Mouse (Mus musculus): Measurements from ENCODE around the gene Rsbn1. TPM values are rescaled to one million over a fixed set of nuclear protein-coding genes. Genes with fewer than 3 reads are reported as not detected.

Gene Rsbn1
- polyA plus RNA-seq, 1 experiment from 2014 or later, result 22.3 TPM

DNA sequence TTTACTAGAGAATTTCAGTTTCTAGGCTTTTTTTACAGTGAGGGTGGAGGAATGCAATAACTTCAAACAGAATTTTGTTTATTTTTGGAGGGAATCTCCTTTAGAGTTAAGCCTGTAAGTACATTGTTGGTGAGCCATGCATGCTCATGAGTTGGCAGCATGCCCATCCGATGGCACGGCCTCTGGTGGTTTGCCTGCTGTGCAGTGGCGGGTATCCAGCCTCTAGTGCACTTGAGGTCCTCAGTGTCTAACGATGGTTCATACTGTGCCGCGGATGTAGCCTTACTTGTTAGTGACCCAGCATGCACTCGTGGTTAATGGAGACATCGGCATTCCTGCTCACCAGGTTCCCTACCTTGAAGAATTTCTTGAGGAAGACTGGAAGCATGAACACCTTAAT is 93.6 kb downstream of the Rsbn1 start:
- Histone ChIP-seq H3K4me1 (ENCODE audit: control insufficient read depth, insufficient read depth, low read length) (no peaks in the 10 kb centered on the region), H3K4me3 (ENCODE audit: low read depth, low read length) (no peak overlapping the region), H3K27ac (ENCODE audit: low read depth, low read length) (no peak overlapping the region), H3K9ac (ENCODE audit: low read length) (no peak overlapping the region), H3K27me3 (ENCODE audit: control insufficient read depth, insufficient read depth, low read length) (no peaks in the 10 kb centered on the region), H3K9me3 (ENCODE audit: control insufficient read depth, low read length) (no peaks in the 10 kb centered on the region), H3K36me3 (ENCODE audit: control insufficient read depth, insufficient read depth, low read length) (peaks cover 5% of the 10 kb centered on the region; the same call in 1 of the 2 replicates), H3K4me2 (ENCODE audit: low read depth) (no peak overlapping the region)
- DNase-seq (ENCODE audit: low spot score) (no peak), ATAC-seq (ENCODE audit: insufficient read depth, low FRiP score, low TSS enrichment) (no peak)
- 87% methylated on average over 8 of the region's 8 CpGs for WGBS

- no peak for DNase-seq (ENCODE audit: low spot score)
- Histone ChIP-seq H3K27ac (ENCODE audit: low read depth, low read length) (no peak overlapping the region), H3K4me1 (ENCODE audit: control insufficient read depth, insufficient read depth, low read length) (no peaks in the 10 kb centered on the region), H3K4me3 (ENCODE audit: low read depth, low read length) (no peak overlapping the region), H3K9me3 (ENCODE audit: control insufficient read depth, low read length) (no peaks in the 10 kb centered on the region), H3K4me2 (ENCODE audit: low read depth) (no peak overlapping the region), H3K36me3 (ENCODE audit: control insufficient read depth, insufficient read depth, low read length) (peaks cover 5% of the 10 kb centered on the region), H3K27me3 (ENCODE audit: control insufficient read depth, insufficient read depth, low read length) (no peaks in the 10 kb centered on the region), H3K9ac (ENCODE audit: low read length) (no peak overlapping the region)
- WGBS, result 89% methylated on average over 5 of the region's 5 CpGs
- no peak for ATAC-seq (ENCODE audit: insufficient read depth, low FRiP score, low TSS enrichment)
These were observed 96.2 kb downstream of the Rsbn1 start for GRCm38 (mm10) chr3:104009924-104010662.

DNA sequence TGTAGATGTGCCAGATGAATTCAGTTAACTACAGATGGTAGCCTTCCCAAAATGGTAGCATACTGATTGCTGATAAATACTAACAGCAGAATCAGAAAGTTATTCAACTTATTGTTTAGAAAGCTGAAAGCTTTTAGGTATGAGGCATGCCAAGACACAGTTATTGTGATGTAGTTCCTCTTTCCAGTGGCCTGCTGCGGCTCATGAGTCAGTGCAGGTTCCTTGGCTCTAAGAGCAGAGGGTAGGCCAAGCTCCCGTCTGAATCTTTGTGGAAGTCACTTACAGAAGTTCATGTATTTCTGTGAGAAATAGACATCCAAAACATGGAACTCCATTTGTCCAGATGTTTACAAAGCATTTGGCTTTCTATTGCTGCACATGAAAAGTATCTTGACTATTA is 98.1 kb downstream of the Rsbn1 start:
- ATAC-seq (ENCODE audit: insufficient read depth, low FRiP score, low TSS enrichment) (no peak), DNase-seq (ENCODE audit: low spot score) (no peak)
- H3K27me3 ChIP-seq (ENCODE audit: control insufficient read depth, insufficient read depth, low read length), result no peaks in the 10 kb centered on the region
- H3K4me3 ChIP-seq (ENCODE audit: low read depth, low read length), result no peak overlapping the region
- H3K9ac ChIP-seq (ENCODE audit: low read length), result no peak overlapping the region
- H3K9me3 ChIP-seq (ENCODE audit: control insufficient read depth, low read length), result no peaks in the 10 kb centered on the region
- no peak overlapping the region for H3K4me2 ChIP-seq (ENCODE audit: low read depth)
- H3K27ac ChIP-seq (ENCODE audit: low read depth, low read length), result no peak overlapping the region
- no peaks in the 10 kb centered on the region for H3K4me1 ChIP-seq (ENCODE audit: control insufficient read depth, insufficient read depth, low read length)
- WGBS, result 93% methylated on average over 2 of the region's 2 CpGs
- H3K36me3 ChIP-seq (ENCODE audit: control insufficient read depth, insufficient read depth, low read length), result peaks cover 2% of the 10 kb centered on the region

Other genes starting within 250 kb of the Rsbn1 start
- 18.0 and 19.0 TPM in 2 replicates for gene Olfml3, start 176.1 kb upstream of the Rsbn1 start, polyA plus RNA-seq (2014; fragmentation: Nextera tagmentation; extraction: Ambion mirVana)
- gene Gm10964, start 174.8 kb upstream of the Rsbn1 start, polyA plus RNA-seq (2014; fragmentation: Nextera tagmentation; extraction: Ambion mirVana), result not detected in 2 replicates
- gene Hipk1, start 122.6 kb upstream of the Rsbn1 start, polyA plus RNA-seq (2014; fragmentation: Nextera tagmentation; extraction: Ambion mirVana), result 15.4 and 16.0 TPM in 2 replicates
- gene Dclre1b, start 104.7 kb upstream of the Rsbn1 start, polyA plus RNA-seq (2014; fragmentation: Nextera tagmentation; extraction: Ambion mirVana), result 33.5 and 35.9 TPM in 2 replicates
- 27.4 and 27.6 TPM in 2 replicates for gene Ap4b1, start 104.6 kb upstream of the Rsbn1 start, polyA plus RNA-seq (2014; fragmentation: Nextera tagmentation; extraction: Ambion mirVana)
- 0.14 and 0.19 TPM in 2 replicates for gene Gm43064, start 104.5 kb upstream of the Rsbn1 start, polyA plus RNA-seq (2014; fragmentation: Nextera tagmentation; extraction: Ambion mirVana)
- gene Bcl2l15, start 81.5 kb upstream of the Rsbn1 start, polyA plus RNA-seq (2014; fragmentation: Nextera tagmentation; extraction: Ambion mirVana), result not detected in 2 replicates
- gene Ptpn22, start 54.3 kb upstream of the Rsbn1 start, polyA plus RNA-seq (2014; fragmentation: Nextera tagmentation; extraction: Ambion mirVana), result 0.24 and 0.65 TPM in 2 replicates
- gene Phtf1, start 54.0 kb downstream of the Rsbn1 start, polyA plus RNA-seq (2014; fragmentation: Nextera tagmentation; extraction: Ambion mirVana), result 46.3 and 47.9 TPM in 2 replicates

Data from neural tube, embryonic 11.5 days (tissue).